Mouse (Mus musculus): ENCODE measurements around the gene Mlec.

DNA sequence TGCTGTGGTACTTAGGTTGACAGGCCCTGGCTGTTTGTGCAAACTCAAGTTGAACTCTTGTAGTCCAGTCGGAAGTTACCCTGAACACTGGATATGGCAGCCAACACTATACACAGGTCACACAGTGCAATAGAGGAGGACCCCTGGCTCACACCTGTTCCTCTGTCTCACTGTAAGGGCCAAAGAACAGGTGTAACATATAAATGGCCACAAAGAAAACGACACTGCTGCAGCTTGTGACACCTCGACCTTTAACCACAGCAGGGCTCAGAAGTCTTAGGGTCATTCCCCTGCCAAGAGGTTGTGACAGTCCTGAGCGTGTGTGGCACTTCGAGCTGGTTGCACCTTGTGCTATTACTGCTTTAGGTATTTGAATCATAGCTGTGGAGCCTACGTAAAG lies 57.5 kb downstream of the Mlec start:
- TF ChIP-seq CTCF (IDR thresholded peaks at IDR 0.05; ENCODE audit: low read depth) (no peak), EP300 (IDR thresholded peaks at IDR 0.05; ENCODE audit: low read depth) (no peak)
